Mouse (Mus musculus) intestine, embryonic 16.5 days (tissue): Measurements from ENCODE around the gene Mrps18a. TPM values are rescaled to one million over a fixed set of nuclear protein-coding genes. Genes with fewer than 3 reads are reported as not detected.
A peak's percentile ranks its signal among the peaks of the same experiment; 100 is the strongest.

Source experiments
- ATAC-seq: fragments of 200-750 bp; cut with Nextera tagmentation; 2 replicates; pipeline ENCODE4 v1.8.0; 2017; ENCODE audit warnings: moderate TSS enrichment, moderate library complexity
- H3K27ac ChIP-seq: fragments of 300-500 bp; sonication (generic); 2 replicates; pipeline ENCODE4 v1.5.1; 2014; ENCODE audit warnings: mild to moderate bottlenecking, low read length
- H3K27me3 ChIP-seq: fragments of 300-500 bp; sonication (generic); replicated peaks from 2 replicates; pipeline ENCODE4 v1.6.1; 2014; ENCODE audit warnings: low read length, control low read depth, mixed read lengths; ENCODE audit not compliant: control insufficient read depth, insufficient read depth
- H3K36me3 ChIP-seq: fragments of 300-500 bp; sonication (generic); 2 replicates; pipeline ENCODE4 v1.6.1; 2014; ENCODE audit warnings: low read length, control low read depth; ENCODE audit not compliant: control insufficient read depth, insufficient read depth
- H3K4me1 ChIP-seq: fragments of 300-500 bp; sonication (generic); 2 replicates; pipeline ENCODE4 v1.6.1; 2014; ENCODE audit warnings: low read length, control low read depth, mixed read lengths; ENCODE audit not compliant: control insufficient read depth, insufficient read depth
- H3K4me2 ChIP-seq: fragments of 300-500 bp; sonication (generic); 2 replicates; pipeline ENCODE4 v1.6.1; 2014; ENCODE audit warnings: low read depth, low read length, control low read depth
- H3K4me3 ChIP-seq: fragments of 300-500 bp; sonication (generic); 2 replicates; pipeline ENCODE4 v1.5.1; 2014; ENCODE audit warnings: mild to moderate bottlenecking, low read length
- H3K9ac ChIP-seq: fragments of 300-500 bp; sonication (generic); 2 replicates; pipeline ENCODE4 v1.6.1; 2014; ENCODE audit warnings: low read depth, low read length
- H3K9me3 ChIP-seq: fragments of 300-500 bp; sonication (generic); 2 replicates; pipeline ENCODE4 v1.6.1; 2016; ENCODE audit warnings: low read length, control low read depth; ENCODE audit not compliant: control insufficient read depth
- WGBS: fragments of 180-500 bp; shearing (Covaris S2); extraction: QIAGEN DNeasy Blood & Tissue Kit; methylation state at CpG from one replicate; pipeline ENCODE4 v1.1.7; 2014; 5-methylcytosine and 5-hydroxymethylcytosine counted together
- polyA plus RNA-seq: library from polyadenylated mRNA; unstranded; fragments of >200 nt; fragmentation: Nextera tagmentation; extraction: Ambion mirVana; gene quantifications from 2 replicates; pipeline ENCODE4 v1.2.1, GENCODE M21; 2015

The Mrps18a gene
- polyA plus RNA-seq, 1 experiment from 2014 or later = 164 TPM

DNA sequence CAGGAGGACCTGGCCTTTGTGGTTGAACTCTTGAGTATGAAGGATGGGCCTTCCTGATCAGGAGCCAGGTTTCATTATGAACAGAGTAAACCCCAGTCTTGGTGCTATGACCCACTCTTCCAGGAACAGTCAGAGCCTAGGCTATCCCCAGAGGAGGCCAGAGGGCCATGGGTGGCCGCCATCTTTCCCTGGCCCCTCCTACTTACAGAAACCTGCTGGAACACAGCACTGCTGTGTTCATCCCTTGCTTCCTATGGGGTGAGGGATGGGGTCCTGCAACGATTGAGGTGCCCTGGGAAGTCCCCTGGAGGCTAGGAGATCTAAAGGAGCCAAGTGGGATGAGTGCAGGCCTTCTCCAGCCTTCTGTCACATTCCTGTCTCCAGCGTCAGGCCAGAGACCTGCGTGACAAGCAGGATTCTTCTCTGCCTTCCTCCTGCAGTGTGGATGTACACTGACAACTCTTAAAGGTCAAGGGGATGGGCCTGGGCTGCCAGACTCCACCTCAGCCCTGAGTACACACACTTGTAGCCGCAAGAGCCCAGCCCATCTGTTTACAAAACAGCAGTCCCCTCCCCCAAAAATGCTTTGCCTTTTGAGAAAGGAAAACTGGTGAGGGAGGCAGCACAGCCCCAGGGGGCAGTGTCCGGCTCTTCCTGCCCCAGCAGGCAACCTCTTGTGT is 17.2 kb downstream of the Mrps18a start:
- Histone ChIP-seq H3K4me2 (no peak overlapping the region), H3K9ac (no peak overlapping the region), H3K27me3 (no peaks in the 10 kb centered on the region), H3K4me3 (no peak overlapping the region), H3K36me3 (peaks cover 39% of the 10 kb centered on the region), H3K4me1 (no peaks in the 10 kb centered on the region), H3K27ac (no peak overlapping the region), H3K9me3 (no peaks in the 10 kb centered on the region)
- 75% methylated on average over 6 of the region's 6 CpGs for WGBS
- ATAC-seq = no peak

DNA sequence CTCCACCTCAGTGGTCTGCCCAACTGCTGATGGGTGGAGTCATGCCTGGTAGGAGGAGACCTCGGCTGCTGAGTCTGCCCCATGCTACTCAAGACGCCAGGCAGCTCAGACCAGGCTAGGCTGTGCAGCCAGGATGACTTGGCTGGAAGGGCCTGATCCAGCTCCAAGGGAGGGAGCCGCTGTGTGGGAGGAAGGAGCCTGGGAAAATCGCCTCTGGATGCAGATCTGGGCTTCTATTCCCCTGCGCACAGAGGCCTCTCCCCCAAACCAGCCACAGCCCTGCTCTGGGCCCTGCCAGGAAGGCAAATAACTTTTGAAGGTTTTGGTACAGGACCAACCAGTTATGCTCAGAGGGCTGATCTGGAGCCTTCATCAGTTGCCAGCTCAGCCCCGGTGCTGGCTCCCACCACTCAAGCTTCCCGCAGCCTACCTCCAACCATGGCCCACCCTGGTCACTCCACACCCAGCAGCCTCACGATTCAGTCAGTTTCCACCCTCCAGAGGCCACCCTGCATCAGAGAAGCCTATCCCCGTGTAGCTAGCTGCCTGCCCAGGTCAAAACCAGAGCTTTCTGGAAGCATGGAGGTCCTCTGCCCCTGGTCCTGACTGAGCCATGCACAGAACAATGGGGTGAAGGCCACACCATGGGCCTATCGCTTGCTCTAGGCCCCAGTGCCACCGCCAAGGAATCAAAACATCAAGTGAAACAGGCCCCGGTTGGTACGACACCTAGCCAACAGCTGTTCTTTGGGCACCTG is 19.1 kb downstream of the Mrps18a start:
- no peak overlapping the region for H3K4me3 ChIP-seq

DNA sequence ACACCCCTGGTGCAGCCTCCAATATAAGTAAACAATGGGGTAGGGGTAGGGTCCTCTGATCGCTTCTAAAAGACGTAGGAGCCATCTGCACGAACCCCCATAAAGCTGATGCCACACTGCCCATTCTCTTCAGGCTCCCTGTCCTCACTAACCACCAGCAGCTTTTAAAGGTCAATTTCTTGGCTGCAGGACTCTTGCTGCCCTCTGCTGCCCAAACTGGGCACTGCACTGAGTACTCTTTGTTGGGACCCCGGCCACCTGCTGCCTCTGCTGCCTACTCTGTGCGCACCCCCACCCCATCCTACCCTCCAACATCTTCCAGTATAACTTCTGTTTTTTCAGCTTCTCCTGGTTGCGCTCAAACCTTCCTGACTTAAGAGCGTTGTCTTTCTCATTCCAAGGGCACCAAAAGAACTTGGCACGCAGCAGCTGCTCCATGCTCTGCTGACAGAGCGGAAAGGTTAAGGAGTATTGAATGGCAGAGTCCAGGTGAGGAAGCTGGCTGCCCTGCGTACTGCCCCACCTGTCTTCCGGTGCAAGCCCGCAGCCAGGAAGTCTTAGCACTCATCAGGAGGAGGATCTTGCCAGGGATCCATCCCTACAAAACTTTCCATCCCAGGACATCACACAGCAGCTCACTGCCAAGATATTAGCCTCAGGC is 21.4 kb downstream of the Mrps18a start:
- peak; percentile 18; the same call in 1 of the 2 replicates for ATAC-seq
- Histone ChIP-seq H3K4me2 (no peak overlapping the region), H3K4me3 (no peak overlapping the region), H3K9me3 (no peaks in the 10 kb centered on the region), H3K27ac (no peak overlapping the region), H3K4me1 (no peaks in the 10 kb centered on the region), H3K27me3 (no peaks in the 10 kb centered on the region), H3K36me3 (peaks cover 14% of the 10 kb centered on the region), H3K9ac (no peak overlapping the region)
- 17% methylated on average over 12 of the region's 12 CpGs for WGBS

More for the DNA sequence above, 19.1 kb downstream of the Mrps18a start:
- 77% methylated on average over 13 of the region's 13 CpGs for WGBS
- no peaks in the 10 kb centered on the region for H3K4me1 ChIP-seq
- H3K27ac ChIP-seq = 0 out of 2 replicates have a peak overlapping the region, but pooled peaks have one; percentile 4
- no peak overlapping the region for H3K9ac ChIP-seq
- H3K36me3 ChIP-seq = peaks cover 31% of the 10 kb centered on the region
- ATAC-seq = peak; percentile 43
- no peak overlapping the region for H3K4me2 ChIP-seq
- no peaks in the 10 kb centered on the region for H3K9me3 ChIP-seq
- no peaks in the 10 kb centered on the region for H3K27me3 ChIP-seq

DNA sequence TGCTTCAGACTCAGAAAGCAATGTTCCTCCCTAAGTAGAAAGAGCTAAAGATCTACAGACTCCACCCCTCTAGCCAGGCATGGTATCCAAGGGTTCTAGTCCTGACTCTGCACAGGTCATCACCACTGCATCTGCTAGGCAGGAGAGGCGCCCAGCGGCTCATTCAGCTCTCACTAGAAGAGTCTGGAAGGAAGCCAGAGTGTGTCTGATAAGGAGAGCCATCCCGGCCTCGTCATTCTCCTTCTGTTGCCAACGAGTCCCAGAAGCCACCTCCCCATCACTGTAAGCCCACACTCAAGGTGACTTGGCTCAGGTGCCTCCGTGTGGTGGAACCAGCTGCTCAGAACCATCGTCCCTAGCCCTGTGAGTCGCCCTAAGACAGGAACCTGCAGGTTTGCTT is 22.1 kb downstream of the Mrps18a start:
- no peak overlapping the region for H3K27ac ChIP-seq
- no peak overlapping the region for H3K4me2 ChIP-seq
- WGBS = 73% methylated on average over 8 of the region's 8 CpGs
- no peaks in the 10 kb centered on the region for H3K9me3 ChIP-seq
- no peaks in the 10 kb centered on the region for H3K4me1 ChIP-seq
- H3K4me3 ChIP-seq = no peak overlapping the region
- no peak overlapping the region for H3K9ac ChIP-seq
- ATAC-seq = no peak
- H3K27me3 ChIP-seq = no peaks in the 10 kb centered on the region
- H3K36me3 ChIP-seq = peaks cover 9% of the 10 kb centered on the region; the same call in 1 of the 2 replicates

- ATAC-seq = no peak
- H3K9ac ChIP-seq = no peak overlapping the region
- no peaks in the 10 kb centered on the region for H3K9me3 ChIP-seq
- H3K36me3 ChIP-seq = no peaks in the 10 kb centered on the region
- no peaks in the 10 kb centered on the region for H3K27me3 ChIP-seq
- no peak overlapping the region for H3K4me2 ChIP-seq
- 70% methylated on average over 8 of the region's 8 CpGs for WGBS
- no peak overlapping the region for H3K4me3 ChIP-seq
- no peak overlapping the region for H3K27ac ChIP-seq
- peaks cover 5% of the 10 kb centered on the region for H3K4me1 ChIP-seq
Measured at GRCm38 (mm10) chr17:46138563-46139236, 27.9 kb downstream of the Mrps18a start.

DNA sequence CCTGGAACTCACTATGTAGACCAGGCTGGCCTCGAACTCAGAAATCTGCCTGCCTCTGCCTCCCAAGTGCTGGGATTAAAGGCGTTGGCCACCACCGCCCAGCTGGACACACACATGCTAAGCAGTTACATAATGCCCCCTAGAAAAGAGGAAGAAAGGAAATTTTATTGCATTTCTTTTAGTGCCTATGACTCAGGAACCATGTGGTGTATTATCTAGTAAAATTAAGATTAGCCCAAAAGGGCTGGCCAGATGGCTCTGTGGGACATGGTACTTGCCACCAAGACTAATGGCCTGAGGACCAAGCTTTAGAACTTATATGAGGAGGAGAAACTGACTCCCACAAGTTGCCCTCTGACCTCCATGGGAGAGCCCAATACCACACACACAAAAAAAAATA is 29.1 kb downstream of the Mrps18a start:
- H3K4me1 ChIP-seq = peaks cover 14% of the 10 kb centered on the region
- H3K27ac ChIP-seq = no peak overlapping the region
- H3K4me3 ChIP-seq = no peak overlapping the region
- WGBS = 85% methylated on average over 3 of the region's 3 CpGs
- H3K9me3 ChIP-seq = no peaks in the 10 kb centered on the region
- H3K9ac ChIP-seq = no peak overlapping the region
- H3K27me3 ChIP-seq = no peaks in the 10 kb centered on the region
- H3K4me2 ChIP-seq = no peak overlapping the region
- ATAC-seq = no peak
- no peaks in the 10 kb centered on the region for H3K36me3 ChIP-seq

DNA sequence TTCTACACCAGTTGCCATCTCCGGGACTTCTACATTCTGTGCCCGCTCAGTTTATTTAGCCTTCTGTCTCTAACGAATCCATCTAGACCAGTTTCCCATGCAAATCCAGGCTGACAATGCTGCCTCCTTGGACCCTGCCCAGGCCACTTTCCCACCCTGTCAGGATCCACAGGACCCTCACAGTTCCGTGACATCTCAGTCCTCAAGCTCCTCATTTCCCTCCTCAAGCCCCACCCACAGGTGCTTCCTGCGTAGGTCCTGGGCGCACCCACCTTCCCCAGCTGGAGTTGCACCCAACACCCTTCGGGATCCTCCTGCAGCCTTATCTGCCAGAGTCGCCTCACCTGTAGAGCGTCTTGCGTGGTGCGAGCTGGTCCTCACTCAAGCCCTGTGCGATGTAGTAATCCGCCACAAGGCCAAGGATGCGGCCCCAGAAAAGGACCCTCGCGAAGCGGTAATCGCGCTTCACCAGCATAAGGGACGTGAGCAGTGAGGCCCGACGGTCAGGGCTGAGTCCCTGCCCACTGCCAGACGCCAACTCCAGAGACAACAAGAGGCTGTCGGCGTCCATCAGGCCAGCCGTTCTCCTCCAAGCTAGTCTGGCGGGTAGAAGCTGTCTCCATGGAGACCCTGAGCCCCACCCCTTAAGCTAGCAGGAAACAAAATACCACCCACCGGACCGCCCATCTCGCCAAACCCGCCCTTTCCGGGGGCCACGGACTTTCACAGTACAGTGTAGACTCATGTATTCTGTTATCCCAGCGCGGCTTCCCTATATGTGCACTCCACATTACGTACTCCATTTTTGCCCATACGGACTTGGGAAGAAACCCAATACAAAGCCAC is 33.0 kb downstream of the Mrps18a start, which contains the start of gene Rsph9:
Gene Rsph9, minus strand, starts transcription at position 639 of the 846 bp plus-strand sequence.
- Histone ChIP-seq H3K4me2 (peak within 1 kb of the TSS; percentile 93), H3K36me3 (peaks cover 13% of the 10 kb centered on the region), H3K9ac (peak within 1 kb of the TSS; percentile 62), H3K9me3 (no peaks in the 10 kb centered on the region), H3K27ac (peak within 1 kb of the TSS; percentile 51), H3K4me3 (peak within 1 kb of the TSS; percentile 59), H3K4me1 (peaks cover 14% of the 10 kb centered on the region), H3K27me3 (no peaks in the 10 kb centered on the region)
- peak; percentile 98 for ATAC-seq
- WGBS = 4% methylated on average over 37 of the region's 37 CpGs

- 2% methylated on average over 33 of the region's 33 CpGs for WGBS
- peak within 1 kb of the TSS; percentile 82 for H3K9ac ChIP-seq
Measured at GRCm38 (mm10) chr17:46152847-46153782, 42.3 kb downstream of the Mrps18a start, which contains the start of gene Mad2l1bp. TSS of gene Mad2l1bp (minus strand) at chr17:46153553.

More at GRCm38 (mm10) chr17:46152847-46153782, 42.3 kb downstream of the Mrps18a start, which contains the start of gene Mad2l1bp:
- H3K4me2 ChIP-seq = peak within 1 kb of the TSS; percentile 85
- H3K36me3 ChIP-seq = no peaks in the 10 kb centered on the region
- peak within 1 kb of the TSS; percentile 60 for H3K4me3 ChIP-seq
- peaks cover 7% of the 10 kb centered on the region for H3K4me1 ChIP-seq
- ATAC-seq = peak; percentile 95
- H3K27me3 ChIP-seq = no peaks in the 10 kb centered on the region
- H3K27ac ChIP-seq = peak within 1 kb of the TSS; percentile 75
- H3K9me3 ChIP-seq = no peaks in the 10 kb centered on the region
